Mouse (Mus musculus) embryonic facial prominence, embryonic 11.5 days (tissue): ENCODE data around the gene Rab31. TPM values are rescaled to one million over a fixed set of nuclear protein-coding genes. Genes with fewer than 3 reads are reported as not detected.

ENCODE experiments used
- ATAC-seq: fragments of 200-750 bp; cut with Nextera tagmentation; replicated peaks from 2 replicates; pipeline ENCODE4 v1.8.0; 2017; ENCODE audit warnings: low read depth; ENCODE audit not compliant: insufficient number of reproducible peaks, low FRiP score, low TSS enrichment
- DNase-seq: peaks from one replicate; pipeline ENCODE4 v3.0.0-alpha.2; 2015; ENCODE audit warnings: low spot score
- H3K27ac ChIP-seq: fragments of 300-500 bp; sonication (generic); replicated peaks from 2 replicates; pipeline ENCODE4 v1.5.1; 2014; ENCODE audit warnings: mild to moderate bottlenecking, low read depth, low read length, control low read depth
- H3K27me3 ChIP-seq: fragments of 300-500 bp; sonication (generic); 2 replicates; pipeline ENCODE4 v1.6.1; 2014; ENCODE audit warnings: mild to moderate bottlenecking, low read length, moderate library complexity, mixed read lengths; ENCODE audit not compliant: control insufficient read depth, insufficient read depth
- H3K36me3 ChIP-seq: fragments of 300-500 bp; sonication (generic); replicated peaks from 2 replicates; pipeline ENCODE4 v1.6.1; 2014; ENCODE audit warnings: low read depth, mild to moderate bottlenecking, low read length, moderate library complexity, mixed read lengths; ENCODE audit not compliant: control insufficient read depth, insufficient read depth
- H3K4me1 ChIP-seq: fragments of 300-500 bp; sonication (generic); 2 replicates; pipeline ENCODE4 v1.6.1; 2014; ENCODE audit warnings: low read length, mixed read lengths; ENCODE audit not compliant: control insufficient read depth, insufficient read depth
- H3K4me2 ChIP-seq: fragments of 300-500 bp; sonication (generic); 2 replicates; pipeline ENCODE4 v1.6.1; 2014; ENCODE audit warnings: low read depth, mild to moderate bottlenecking, control low read depth, low read length, moderate library complexity
- H3K4me3 ChIP-seq: fragments of 300-500 bp; sonication (generic); 2 replicates; pipeline ENCODE4 v1.5.1; 2014; ENCODE audit warnings: low read depth, low read length, control low read depth
- H3K9ac ChIP-seq: fragments of 300-500 bp; sonication (generic); replicated peaks from 2 replicates; pipeline ENCODE4 v1.6.1; 2014; ENCODE audit warnings: mild to moderate bottlenecking, control low read depth, low read length
- H3K9me3 ChIP-seq: fragments of 300-500 bp; sonication (generic); replicated peaks from 2 replicates; pipeline ENCODE4 v1.6.1; 2016; ENCODE audit warnings: mild to moderate bottlenecking, low read length, inconsistent platforms, mixed read lengths; ENCODE audit not compliant: control insufficient read depth
- WGBS: fragments of 180-500 bp; shearing (Covaris S2); extraction: QIAGEN DNeasy Blood & Tissue Kit; methylation state at CpG from one replicate; pipeline ENCODE4 v1.1.7; 2014; 5-methylcytosine and 5-hydroxymethylcytosine counted together
- polyA plus RNA-seq: library from polyadenylated mRNA; unstranded; fragments of >200 nt; fragmentation: Nextera tagmentation; extraction: Ambion mirVana; gene quantifications from 2 replicates; pipeline ENCODE4 v1.2.1, GENCODE M21; 2014

Gene Rab31
- polyA plus RNA-seq, 1 experiment from 2014 or later: 80.5 TPM

DNA sequence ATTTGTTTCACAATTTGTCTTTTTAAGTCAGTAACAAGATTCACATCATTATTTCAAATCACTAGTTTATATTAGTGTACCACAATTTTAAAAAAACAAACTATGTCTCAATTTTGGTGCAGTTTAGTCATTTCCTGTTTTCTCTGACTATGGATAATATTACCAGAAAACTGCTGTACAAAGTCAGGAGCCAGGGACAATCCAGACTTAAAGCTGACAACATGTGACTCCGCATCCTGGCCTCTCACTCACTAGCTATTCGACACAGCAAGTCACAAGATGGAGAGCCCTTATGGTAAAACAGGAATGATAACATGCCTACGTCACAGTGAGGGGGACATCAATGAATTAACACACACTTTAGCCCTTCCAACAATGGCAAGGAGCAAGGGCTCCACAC, 109.9 kb downstream of the Rab31 start:
- H3K36me3 ChIP-seq: no peaks in the 10 kb centered on the region
- no peaks in the 10 kb centered on the region for H3K4me1 ChIP-seq
- no peaks in the 10 kb centered on the region for H3K27me3 ChIP-seq
- ATAC-seq: no peak
- no peaks in the 10 kb centered on the region for H3K9me3 ChIP-seq
- DNase-seq: no peak
- no peak overlapping the region for H3K27ac ChIP-seq
- no peak overlapping the region for H3K4me3 ChIP-seq
- H3K4me2 ChIP-seq: no peak overlapping the region
- WGBS: 80% methylated on average over 3 of the region's 3 CpGs
- no peak overlapping the region for H3K9ac ChIP-seq

DNA sequence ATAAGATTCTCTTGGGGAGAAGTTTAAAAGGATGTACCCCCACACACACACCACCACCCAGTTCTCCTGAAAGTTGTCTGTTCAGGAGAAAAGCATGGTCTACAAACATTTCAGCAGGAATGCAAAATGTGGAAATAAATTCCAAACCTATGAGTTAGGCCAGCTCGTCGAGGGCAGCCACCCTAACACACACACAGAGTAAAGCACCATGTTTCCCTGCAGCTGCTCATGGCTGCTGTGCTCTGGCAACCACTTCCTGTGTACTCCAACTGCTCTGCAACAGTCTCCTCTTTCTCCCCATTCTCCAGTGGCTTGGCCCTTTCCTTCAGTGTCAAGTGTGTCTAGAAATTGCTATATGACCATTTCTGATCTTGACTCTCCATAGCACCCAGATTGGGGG, 114.1 kb downstream of the Rab31 start:
- DNase-seq (no peak), ATAC-seq (no peak)
- 84% methylated on average over 2 of the region's 2 CpGs for WGBS
- Histone ChIP-seq H3K36me3 (no peaks in the 10 kb centered on the region), H3K9ac (no peak overlapping the region), H3K27ac (no peak overlapping the region), H3K4me2 (no peak overlapping the region), H3K4me3 (no peak overlapping the region), H3K4me1 (no peaks in the 10 kb centered on the region), H3K27me3 (no peaks in the 10 kb centered on the region), H3K9me3 (no peaks in the 10 kb centered on the region)

DNA sequence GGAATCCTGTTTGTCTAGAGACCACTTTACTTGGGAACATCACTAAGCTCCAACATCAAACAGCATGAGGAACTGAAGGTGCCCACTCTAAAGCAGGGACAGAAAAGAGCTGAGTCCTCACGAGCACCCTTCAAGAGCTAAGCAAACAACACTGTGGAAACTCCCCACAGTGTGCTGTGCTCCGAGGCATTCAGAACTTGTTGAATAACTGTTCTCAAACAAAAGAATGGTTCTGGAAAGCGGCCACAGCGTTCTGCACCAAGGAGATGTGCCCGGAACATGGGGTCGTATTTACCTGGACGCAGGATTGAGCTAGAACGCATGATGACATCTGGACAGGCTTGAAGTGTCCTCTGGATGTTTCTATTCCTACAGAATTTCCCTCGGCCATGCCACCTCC, 114.6 kb downstream of the Rab31 start:
- DNase-seq (no peak), ATAC-seq (no peak)
- no peaks in the 10 kb centered on the region for H3K9me3 ChIP-seq
- 93% methylated on average over 9 of the region's 9 CpGs for WGBS
- H3K4me3 ChIP-seq: no peak overlapping the region
- H3K27me3 ChIP-seq: no peaks in the 10 kb centered on the region
- no peak overlapping the region for H3K4me2 ChIP-seq
- no peaks in the 10 kb centered on the region for H3K4me1 ChIP-seq
- H3K27ac ChIP-seq: no peak overlapping the region
- H3K9ac ChIP-seq: no peak overlapping the region
- H3K36me3 ChIP-seq: no peaks in the 10 kb centered on the region

DNA sequence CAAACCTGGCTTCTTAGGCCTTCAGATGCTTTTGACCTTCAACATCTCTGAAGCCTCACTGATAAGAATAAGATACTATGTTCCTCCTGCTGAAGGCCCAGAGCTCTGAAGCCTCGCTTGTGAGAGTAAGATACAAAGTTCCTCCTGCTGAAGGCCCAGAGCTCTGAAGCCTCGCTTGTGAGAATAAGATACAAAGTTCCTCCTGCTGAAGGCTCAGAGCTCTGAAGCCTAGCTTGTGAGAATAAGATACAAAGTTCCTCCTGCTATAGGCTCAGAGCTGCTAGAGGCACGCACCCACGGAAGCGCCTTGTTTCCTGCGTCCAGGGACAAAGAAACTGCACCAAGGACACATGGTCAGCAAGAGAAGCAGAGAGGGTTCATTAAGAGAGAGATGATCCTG, 115.8 kb downstream of the Rab31 start:
- no peak overlapping the region for H3K4me3 ChIP-seq
- no peak overlapping the region for H3K4me2 ChIP-seq
- no peaks in the 10 kb centered on the region for H3K27me3 ChIP-seq
- DNase-seq: no peak
- ATAC-seq: no peak
- 94% methylated on average over 6 of the region's 6 CpGs for WGBS
- no peaks in the 10 kb centered on the region for H3K4me1 ChIP-seq
- no peaks in the 10 kb centered on the region for H3K9me3 ChIP-seq
- no peak overlapping the region for H3K9ac ChIP-seq
- no peak overlapping the region for H3K27ac ChIP-seq
- H3K36me3 ChIP-seq: no peaks in the 10 kb centered on the region

DNA sequence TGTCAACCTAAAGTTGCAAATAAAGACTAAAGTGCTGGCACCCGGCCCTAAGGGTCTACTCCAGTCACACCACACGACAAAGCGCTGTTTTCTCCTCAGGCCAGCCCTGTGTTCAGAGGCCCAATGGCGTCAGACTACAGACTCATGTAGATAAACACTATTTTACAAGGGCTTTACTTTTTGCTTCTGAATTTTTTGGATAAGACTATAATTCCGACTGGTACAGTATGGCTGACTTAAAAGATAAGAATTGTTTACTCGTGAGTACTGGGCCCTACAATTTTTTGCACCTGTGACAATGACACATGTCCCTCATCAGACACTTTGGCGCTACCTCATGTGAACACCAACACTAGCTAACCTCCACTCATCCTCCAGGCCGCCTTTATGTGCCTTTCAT, 116.5 kb downstream of the Rab31 start:
- H3K4me2 ChIP-seq: no peak overlapping the region
- no peaks in the 10 kb centered on the region for H3K27me3 ChIP-seq
- ATAC-seq (no peak), DNase-seq (no peak)
- H3K9ac ChIP-seq: no peak overlapping the region
- no peak overlapping the region for H3K4me3 ChIP-seq
- H3K27ac ChIP-seq: no peak overlapping the region
- H3K36me3 ChIP-seq: no peaks in the 10 kb centered on the region
- no peaks in the 10 kb centered on the region for H3K9me3 ChIP-seq
- 88% methylated on average over 8 of the region's 8 CpGs for WGBS
- H3K4me1 ChIP-seq: no peaks in the 10 kb centered on the region

DNA sequence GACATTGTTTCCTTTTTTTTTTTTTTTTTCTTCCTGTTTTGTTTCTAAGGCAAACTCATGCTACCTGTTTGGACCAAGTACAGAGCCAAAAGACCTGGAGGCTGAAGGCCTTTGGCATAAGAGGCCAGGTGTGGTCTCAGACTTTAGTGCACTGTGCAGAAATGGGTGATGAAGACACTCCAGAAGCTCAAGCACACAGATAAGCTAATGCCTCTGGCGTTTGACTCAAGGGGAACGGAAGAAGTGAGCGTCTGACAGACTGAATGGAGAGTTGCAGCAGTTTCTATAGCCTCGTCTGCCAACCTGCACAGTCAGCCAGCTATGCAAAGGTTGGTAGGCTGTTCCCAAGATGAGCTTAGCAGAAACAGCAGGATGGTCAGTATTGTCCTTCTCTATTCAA, 116.9 kb downstream of the Rab31 start:
- H3K36me3 ChIP-seq: no peaks in the 10 kb centered on the region
- H3K4me2 ChIP-seq: no peak overlapping the region
- H3K4me1 ChIP-seq: no peaks in the 10 kb centered on the region
- DNase-seq (no peak), ATAC-seq (no peak)
- H3K4me3 ChIP-seq: no peak overlapping the region
- WGBS: 87% methylated on average over 4 of the region's 4 CpGs
- H3K27ac ChIP-seq: no peak overlapping the region
- H3K9me3 ChIP-seq: no peaks in the 10 kb centered on the region
- H3K9ac ChIP-seq: no peak overlapping the region
- H3K27me3 ChIP-seq: no peaks in the 10 kb centered on the region

DNA sequence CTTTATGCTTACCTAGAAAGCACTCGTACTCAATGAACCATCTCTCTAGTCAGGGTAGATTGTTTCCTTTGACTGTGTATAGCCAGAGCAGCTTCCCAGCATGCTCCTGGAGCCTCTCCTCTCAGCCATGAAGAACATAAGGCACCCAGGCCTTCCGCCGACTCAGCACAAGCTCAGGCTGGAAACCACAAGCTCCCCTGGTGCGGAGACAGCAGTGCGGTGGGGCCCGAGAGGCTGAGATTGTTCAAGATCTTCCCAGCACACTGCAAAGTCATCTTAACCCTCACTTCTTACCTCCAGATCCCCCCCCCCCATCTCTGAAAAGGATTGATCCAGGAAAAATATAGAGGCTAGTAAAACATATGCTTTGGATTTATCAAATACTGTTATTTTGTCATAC, 122.0 kb downstream of the Rab31 start:
- H3K4me3 ChIP-seq: no peak overlapping the region
- no peak overlapping the region for H3K4me2 ChIP-seq
- DNase-seq (no peak), ATAC-seq (no peak)
- H3K4me1 ChIP-seq: no peaks in the 10 kb centered on the region
- WGBS: 92% methylated on average over 6 of the region's 6 CpGs
- no peaks in the 10 kb centered on the region for H3K27me3 ChIP-seq
- no peak overlapping the region for H3K9ac ChIP-seq
- no peak overlapping the region for H3K27ac ChIP-seq
- H3K9me3 ChIP-seq: no peaks in the 10 kb centered on the region
- no peaks in the 10 kb centered on the region for H3K36me3 ChIP-seq

DNA sequence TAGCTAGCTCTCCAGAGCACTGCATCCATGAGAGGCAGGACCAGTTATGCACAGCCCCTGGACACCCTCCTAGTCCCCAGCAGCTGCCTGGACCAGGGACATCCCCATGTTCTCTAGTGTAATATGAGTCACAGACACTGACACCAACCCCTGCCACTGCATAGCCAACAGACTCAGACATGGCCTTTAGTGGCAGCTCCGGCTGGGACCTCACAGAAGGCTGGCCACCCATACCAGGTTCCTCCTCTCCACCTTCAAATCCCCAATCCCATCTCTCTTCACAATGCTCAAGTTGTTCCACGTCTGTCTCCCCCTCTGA, 123.4 kb downstream of the Rab31 start:
- DNase-seq (no peak), ATAC-seq (no peak)
- Histone ChIP-seq H3K4me2 (no peak overlapping the region), H3K36me3 (no peaks in the 10 kb centered on the region), H3K9me3 (no peaks in the 10 kb centered on the region), H3K4me1 (no peaks in the 10 kb centered on the region), H3K9ac (no peak overlapping the region), H3K27ac (no peak overlapping the region), H3K4me3 (no peak overlapping the region), H3K27me3 (no peaks in the 10 kb centered on the region)
- WGBS: 81% methylated on average over 2 of the region's 2 CpGs
